Mouse (Mus musculus) liver, postnatal 0 days (tissue): ENCODE results near the gene Bcl6b.

ENCODE experiments used
- CTCF ChIP-seq: sonication (generic); IDR thresholded peaks from 2 replicates; pipeline ENCODE4 v1.5.1; 2016; ENCODE audit warnings: antibody characterized with exemption, low read depth
- EP300 ChIP-seq: IDR thresholded peaks from 2 replicates; pipeline ENCODE4 v1.6.1; 2016; ENCODE audit warnings: antibody characterized with exemption, low read depth, mild to moderate bottlenecking

GRCm38 (mm10) chr11:70220323-70220722 lies 9.3 kb downstream of the Bcl6b start:
- TF ChIP-seq CTCF (no peak), EP300 (no peak)
